Mouse (Mus musculus) neural tube, embryonic 14.5 days (tissue): Measurements from ENCODE around the gene Orm3. TPM values are rescaled to one million over a fixed set of nuclear protein-coding genes. Genes with fewer than 3 reads are reported as not detected.

Source experiments
- ATAC-seq: fragments of 200-750 bp; cut with Nextera tagmentation; 2 replicates; pipeline ENCODE4 v1.8.0; 2017; ENCODE audit warnings: low read depth, mild to moderate bottlenecking, moderate TSS enrichment, moderate library complexity
- H3K27ac ChIP-seq: fragments of 300-500 bp; sonication (generic); 2 replicates; pipeline ENCODE4 v1.5.1; 2014; ENCODE audit warnings: low read depth, mild to moderate bottlenecking, control low read depth, low read length, moderate library complexity, mixed read lengths
- H3K27me3 ChIP-seq: fragments of 300-500 bp; sonication (generic); 2 replicates; pipeline ENCODE4 v1.6.1; 2014; ENCODE audit warnings: low read length; ENCODE audit not compliant: control insufficient read depth, insufficient read depth
- H3K36me3 ChIP-seq: fragments of 300-500 bp; sonication (generic); 2 replicates; pipeline ENCODE4 v1.6.1; 2014; ENCODE audit warnings: low read length, mixed read lengths; ENCODE audit not compliant: control insufficient read depth, insufficient read depth
- H3K4me1 ChIP-seq: fragments of 300-500 bp; sonication (generic); 2 replicates; pipeline ENCODE4 v1.6.1; 2014; ENCODE audit warnings: low read length; ENCODE audit not compliant: control insufficient read depth, insufficient read depth
- H3K4me2 ChIP-seq: fragments of 300-500 bp; sonication (generic); 2 replicates; pipeline ENCODE4 v1.6.1; 2014; ENCODE audit warnings: mild to moderate bottlenecking, low read depth, low read length, control low read depth
- H3K4me3 ChIP-seq: fragments of 300-500 bp; sonication (generic); 2 replicates; pipeline ENCODE4 v1.5.1; 2014; ENCODE audit warnings: low read depth, low read length, control low read depth, mixed read lengths
- H3K9ac ChIP-seq: fragments of 300-500 bp; sonication (generic); replicated peaks from 2 replicates; pipeline ENCODE4 v1.6.1; 2014; ENCODE audit warnings: low read depth, mild to moderate bottlenecking, control low read depth, low read length, mixed read lengths
- H3K9me3 ChIP-seq: fragments of 300-500 bp; sonication (generic); 2 replicates; pipeline ENCODE4 v1.6.1; 2016; ENCODE audit warnings: low read length; ENCODE audit not compliant: control insufficient read depth
- WGBS: fragments of 180-500 bp; shearing (Covaris S2); extraction: QIAGEN DNeasy Blood & Tissue Kit; methylation state at CpG from one replicate; pipeline ENCODE4 v1.1.7; 2014; 5-methylcytosine and 5-hydroxymethylcytosine counted together
- polyA plus RNA-seq: library from polyadenylated mRNA; unstranded; fragments of >200 nt; fragmentation: Nextera tagmentation; extraction: Ambion mirVana; gene quantifications from 2 replicates; pipeline ENCODE4 v1.2.1, GENCODE M21; 2014

Gene Orm3
- polyA plus RNA-seq, 1 experiment from 2014 or later = not detected

- WGBS = 48% methylated on average over 2 of the region's 2 CpGs
- no peak overlapping the region for H3K4me2 ChIP-seq
- no peak overlapping the region for H3K27ac ChIP-seq
- H3K9ac ChIP-seq = no peak overlapping the region
- H3K9me3 ChIP-seq = no peaks in the 10 kb centered on the region
- no peak for ATAC-seq
- H3K36me3 ChIP-seq = no peaks in the 10 kb centered on the region
- H3K4me3 ChIP-seq = no peak overlapping the region
- no peaks in the 10 kb centered on the region for H3K27me3 ChIP-seq
- no peaks in the 10 kb centered on the region for H3K4me1 ChIP-seq
These were observed 1.1 kb downstream of the Orm3 start for GRCm38 (mm10) chr4:63356981-63357570.

GRCm38 (mm10) chr4:63359861-63360260 is 3.9 kb downstream of the Orm3 start:
- no peaks in the 10 kb centered on the region for H3K27me3 ChIP-seq
- H3K9ac ChIP-seq = no peak overlapping the region
- H3K9me3 ChIP-seq = no peaks in the 10 kb centered on the region
- no peak overlapping the region for H3K27ac ChIP-seq
- H3K36me3 ChIP-seq = no peaks in the 10 kb centered on the region
- no peaks in the 10 kb centered on the region for H3K4me1 ChIP-seq
- 59% methylated on average over 6 of the region's 6 CpGs for WGBS
- ATAC-seq = 0 out of 2 replicates have a peak, but pooled peaks have one; percentile 7
- H3K4me2 ChIP-seq = no peak overlapping the region
- no peak overlapping the region for H3K4me3 ChIP-seq

- WGBS = 84% methylated on average over 5 of the region's 5 CpGs
These were observed 6.2 kb downstream of the Orm3 start, which contains the start of gene Orm2 for GRCm38 (mm10) chr4:63362150-63362549. Gene Orm2, plus strand, starts transcription at chr4:63362449.

DNA sequence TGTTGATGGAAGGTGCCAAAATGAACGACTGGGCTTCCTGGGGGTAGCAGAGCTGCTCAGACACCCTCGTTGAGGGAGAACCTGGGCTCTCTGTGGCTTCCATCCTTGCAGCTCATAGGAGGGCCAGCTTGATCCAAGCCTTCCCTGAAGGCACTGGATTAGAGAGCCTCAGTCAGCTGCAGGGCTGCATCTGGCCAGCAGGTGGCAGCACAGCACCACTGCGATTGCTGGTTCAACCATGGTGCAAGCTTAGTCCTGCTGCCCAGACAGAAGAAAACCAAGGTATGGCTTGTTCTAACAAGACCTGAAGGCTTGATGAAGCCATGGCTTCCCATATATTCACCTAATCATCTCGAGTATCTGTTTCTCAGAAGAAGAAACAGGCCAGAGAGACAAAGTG is 12.6 kb downstream of the Orm3 start:
- Histone ChIP-seq H3K4me2 (no peak overlapping the region), H3K27ac (no peak overlapping the region), H3K27me3 (no peaks in the 10 kb centered on the region), H3K36me3 (no peaks in the 10 kb centered on the region), H3K9me3 (no peaks in the 10 kb centered on the region), H3K9ac (no peak overlapping the region), H3K4me3 (no peak overlapping the region), H3K4me1 (no peaks in the 10 kb centered on the region)
- 0 out of 2 replicates have a peak, but pooled peaks have one; percentile 58 for ATAC-seq
- 9% methylated on average over 4 of the region's 4 CpGs for WGBS

More at GRCm38 (mm10) chr4:63362150-63362549, 6.2 kb downstream of the Orm3 start, which contains the start of gene Orm2:
- no peaks in the 10 kb centered on the region for H3K9me3 ChIP-seq
- no peaks in the 10 kb centered on the region for H3K27me3 ChIP-seq
- no peaks in the 10 kb centered on the region for H3K36me3 ChIP-seq
- no peak within 1 kb of the TSS for H3K4me3 ChIP-seq
- H3K27ac ChIP-seq = no peak within 1 kb of the TSS
- no peak within 1 kb of the TSS for H3K4me2 ChIP-seq
- no peaks in the 10 kb centered on the region for H3K4me1 ChIP-seq
- no peak for ATAC-seq
- no peak within 1 kb of the TSS for H3K9ac ChIP-seq

DNA sequence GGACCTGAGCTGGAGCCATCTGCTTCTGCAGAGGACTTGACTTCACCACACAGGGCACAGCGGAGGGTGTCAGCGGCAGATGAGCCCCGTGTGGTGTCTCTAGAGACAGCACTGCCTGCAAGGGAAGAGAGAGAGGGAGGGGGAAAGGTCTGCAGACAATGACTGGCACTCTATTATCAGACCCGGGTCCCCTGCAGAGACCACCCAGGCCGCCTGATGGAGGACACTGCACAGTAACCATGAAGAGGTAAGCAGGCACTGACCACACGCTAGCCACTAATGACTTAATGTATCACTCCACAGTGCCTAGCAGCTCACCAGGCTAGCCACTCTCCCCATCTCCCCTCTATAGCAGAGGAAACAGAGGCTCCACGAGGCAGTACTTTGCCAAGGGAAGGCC is 14.9 kb downstream of the Orm3 start:
- Histone ChIP-seq H3K27ac (no peak overlapping the region), H3K4me3 (no peak overlapping the region), H3K27me3 (no peaks in the 10 kb centered on the region), H3K9me3 (no peaks in the 10 kb centered on the region), H3K36me3 (peaks cover 4% of the 10 kb centered on the region; the same call in 1 of the 2 replicates), H3K4me1 (no peaks in the 10 kb centered on the region), H3K4me2 (no peak overlapping the region), H3K9ac (no peak overlapping the region)
- 29% methylated on average over 7 of the region's 7 CpGs for WGBS
- no peak for ATAC-seq

- no peak overlapping the region for H3K27ac ChIP-seq
- no peak overlapping the region for H3K9ac ChIP-seq
- no peaks in the 10 kb centered on the region for H3K4me1 ChIP-seq
- no peaks in the 10 kb centered on the region for H3K9me3 ChIP-seq
- no peak for ATAC-seq
- H3K27me3 ChIP-seq = no peaks in the 10 kb centered on the region
- no peak overlapping the region for H3K4me2 ChIP-seq
- H3K4me3 ChIP-seq = no peak overlapping the region
- peaks cover 4% of the 10 kb centered on the region; the same call in 1 of the 2 replicates for H3K36me3 ChIP-seq
- 63% methylated on average over 3 of the region's 3 CpGs for WGBS
These were observed 15.9 kb downstream of the Orm3 start for GRCm38 (mm10) chr4:63371890-63372289.

DNA sequence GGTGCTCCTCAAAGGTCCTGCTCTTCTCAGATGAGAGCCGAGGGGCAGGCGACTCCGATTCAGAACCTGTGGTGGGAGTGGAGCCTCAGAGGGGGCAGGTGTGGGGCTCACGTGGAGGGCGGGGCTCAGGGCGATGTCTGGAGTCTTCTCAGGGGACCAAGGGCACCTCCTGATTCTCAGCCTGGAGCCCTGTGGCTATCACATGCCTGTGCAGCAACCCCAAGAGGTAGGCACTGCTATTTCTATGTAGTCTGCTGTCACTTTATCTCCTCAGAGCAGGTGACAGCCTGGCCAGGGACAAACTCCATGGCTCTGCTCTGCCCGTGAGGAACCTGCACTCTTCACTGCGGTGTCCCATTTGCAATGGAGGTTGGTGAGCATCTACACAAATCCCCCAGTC is 17.4 kb downstream of the Orm3 start:
- H3K27me3 ChIP-seq = no peaks in the 10 kb centered on the region
- peaks cover 5% of the 10 kb centered on the region; the same call in 1 of the 2 replicates for H3K36me3 ChIP-seq
- WGBS = 99% methylated on average over 8 of the region's 8 CpGs
- no peak overlapping the region for H3K9ac ChIP-seq
- no peaks in the 10 kb centered on the region for H3K4me1 ChIP-seq
- no peak overlapping the region for H3K27ac ChIP-seq
- H3K9me3 ChIP-seq = no peaks in the 10 kb centered on the region
- no peak for ATAC-seq
- no peak overlapping the region for H3K4me2 ChIP-seq
- H3K4me3 ChIP-seq = no peak overlapping the region

- Histone ChIP-seq H3K9ac (no peak overlapping the region), H3K27ac (no peak overlapping the region), H3K4me3 (no peak overlapping the region), H3K4me1 (no peaks in the 10 kb centered on the region), H3K27me3 (no peaks in the 10 kb centered on the region), H3K4me2 (no peak overlapping the region), H3K36me3 (peaks cover 10% of the 10 kb centered on the region; the same call in 1 of the 2 replicates), H3K9me3 (no peaks in the 10 kb centered on the region)
- ATAC-seq = no peak
- WGBS = 81% methylated on average over 12 of the region's 12 CpGs
These were observed 18.4 kb downstream of the Orm3 start for GRCm38 (mm10) chr4:63374331-63374730.

DNA sequence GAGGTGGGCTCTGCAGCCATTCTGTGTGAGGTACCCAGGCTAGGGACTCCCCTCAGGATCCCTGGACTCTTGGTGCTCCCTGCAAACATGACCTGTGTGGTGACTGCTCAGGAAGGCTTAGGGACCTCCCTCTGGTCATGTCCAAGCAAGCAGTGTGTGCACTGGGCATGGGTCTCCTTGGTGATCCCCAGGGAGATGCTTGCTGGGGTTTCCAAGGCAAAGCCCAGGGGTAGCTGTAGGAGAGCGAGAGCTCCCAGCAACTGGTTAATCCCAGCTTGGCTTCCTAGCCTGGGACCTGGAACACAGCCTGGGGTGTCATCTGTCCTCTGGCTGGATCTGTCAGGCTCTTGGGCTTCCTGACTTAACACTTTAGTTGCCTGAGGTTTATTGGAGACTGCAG is 19.4 kb downstream of the Orm3 start:
- Histone ChIP-seq H3K27ac (no peak overlapping the region), H3K9me3 (no peaks in the 10 kb centered on the region), H3K27me3 (no peaks in the 10 kb centered on the region), H3K4me2 (no peak overlapping the region), H3K4me3 (no peak overlapping the region), H3K9ac (no peak overlapping the region), H3K4me1 (no peaks in the 10 kb centered on the region), H3K36me3 (peaks cover 10% of the 10 kb centered on the region)
- 93% methylated on average over 1 of the region's 1 CpGs for WGBS
- ATAC-seq = no peak
